Mouse (Mus musculus): Measurements from ENCODE around the gene Cask.
A peak's percentile ranks its signal among the peaks of the same experiment; 100 is the strongest.

Gene Cask

DNA sequence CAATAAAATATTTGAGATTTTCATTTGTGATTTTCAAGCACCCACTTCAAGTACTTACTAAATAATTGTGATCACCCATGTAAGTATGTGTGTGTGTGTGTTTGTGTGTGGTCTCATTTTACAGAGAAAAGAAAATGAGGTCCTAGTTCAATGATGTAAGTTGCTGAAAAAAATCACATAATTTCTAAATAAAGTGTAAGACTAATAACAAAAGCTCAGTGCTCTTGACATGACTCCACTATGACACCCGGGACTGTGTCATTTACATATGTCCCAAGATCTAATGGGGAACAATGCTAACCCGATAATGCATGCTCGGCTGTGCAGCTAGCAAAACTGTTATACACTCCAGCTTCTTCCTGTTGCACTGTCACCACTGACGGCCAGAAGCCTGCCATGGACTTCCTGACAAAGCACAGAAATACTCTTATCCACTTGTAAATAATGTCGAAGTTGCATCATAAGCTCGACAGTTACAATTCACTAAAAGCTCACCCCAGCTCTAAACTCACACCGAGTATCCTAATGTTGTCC is 130.8 kb downstream of the Cask start:
- no peak for DNase-seq (ENCODE audit: low read depth, low spot score)

DNA sequence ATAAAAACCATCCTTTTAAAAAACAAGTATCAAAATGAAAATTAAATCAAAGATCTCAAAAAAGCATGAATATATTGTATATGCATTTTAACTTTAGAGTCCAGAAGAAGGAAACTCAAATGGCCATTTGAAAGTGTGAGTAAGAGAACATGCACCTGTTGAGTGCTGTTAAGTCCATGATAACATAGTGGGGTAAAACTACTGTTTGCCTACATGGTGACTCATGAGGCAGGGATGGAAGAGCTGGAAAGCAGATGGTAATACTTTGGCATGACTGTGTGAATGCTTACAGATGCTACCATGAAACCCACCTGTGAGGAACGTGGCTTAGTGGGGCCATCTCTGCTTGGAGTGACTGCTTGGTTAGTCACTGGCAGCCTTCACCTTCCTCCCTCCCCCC is 132.9 kb downstream of the Cask start:
- no peak for DNase-seq (ENCODE audit: low read depth, low spot score)

DNA sequence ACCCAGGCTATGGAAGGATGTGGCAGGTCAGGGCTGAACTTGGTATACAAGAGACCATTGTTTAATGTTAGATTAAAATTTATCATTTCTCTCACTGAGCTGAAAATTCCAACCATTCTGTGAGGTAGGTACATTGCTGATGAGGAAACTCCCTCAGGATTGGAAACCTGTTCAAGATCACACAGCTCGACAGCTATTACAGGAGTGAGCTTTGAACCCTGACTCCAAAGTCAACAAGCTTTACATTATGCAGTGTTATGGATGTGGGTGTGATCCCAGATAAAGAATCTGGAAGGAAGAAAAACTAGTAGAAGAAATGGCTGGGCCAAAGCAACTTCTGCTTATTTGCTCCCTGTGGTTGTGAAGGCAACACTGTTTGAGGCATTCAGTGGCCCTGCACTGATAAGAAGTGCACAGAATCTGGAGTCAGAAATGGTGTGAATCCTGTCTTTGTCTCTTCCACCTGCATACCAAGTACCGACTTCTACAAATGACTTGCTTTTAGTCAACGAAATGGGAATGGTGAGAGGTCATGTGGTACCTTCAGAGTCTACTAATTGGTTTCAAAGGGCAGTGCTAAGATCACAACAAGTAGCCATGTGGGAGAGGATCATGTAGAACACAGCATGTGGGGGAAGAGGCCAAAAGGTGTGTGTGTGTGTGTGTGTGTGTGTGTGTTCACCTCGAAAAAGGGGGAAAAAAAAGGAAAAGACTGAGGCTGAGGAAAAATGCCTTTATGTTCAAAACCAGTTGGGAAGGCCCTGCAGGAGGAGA is 134.2 kb downstream of the Cask start:
- no peak for DNase-seq (ENCODE audit: low read depth, low spot score)

DNA sequence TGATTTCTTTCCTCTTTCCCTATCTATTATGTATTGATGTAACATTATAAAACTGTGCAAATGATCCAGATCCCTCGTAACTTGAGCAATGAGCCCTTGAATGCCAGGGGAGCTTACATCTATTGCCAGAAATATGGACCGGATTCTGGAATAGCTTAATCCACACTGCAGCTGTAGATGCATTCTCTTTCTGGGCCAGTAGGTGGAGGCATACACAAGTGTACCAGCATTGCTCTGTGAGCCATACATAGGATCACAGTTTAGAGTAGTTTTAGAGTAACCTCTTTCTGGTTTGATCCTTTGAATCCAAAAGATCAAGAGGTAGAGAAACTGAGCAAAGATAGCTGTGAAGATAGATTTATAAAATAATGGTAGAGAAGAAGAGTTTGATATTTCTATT is 141.0 kb downstream of the Cask start:
- DNase-seq (ENCODE audit: low read depth, low spot score): peak; percentile 43

- peak; percentile 70 for DNase-seq (ENCODE audit: low read depth, low spot score)
These were observed 146.1 kb downstream of the Cask start for GRCm38 (mm10) chrX:13705051-13705450.

DNA sequence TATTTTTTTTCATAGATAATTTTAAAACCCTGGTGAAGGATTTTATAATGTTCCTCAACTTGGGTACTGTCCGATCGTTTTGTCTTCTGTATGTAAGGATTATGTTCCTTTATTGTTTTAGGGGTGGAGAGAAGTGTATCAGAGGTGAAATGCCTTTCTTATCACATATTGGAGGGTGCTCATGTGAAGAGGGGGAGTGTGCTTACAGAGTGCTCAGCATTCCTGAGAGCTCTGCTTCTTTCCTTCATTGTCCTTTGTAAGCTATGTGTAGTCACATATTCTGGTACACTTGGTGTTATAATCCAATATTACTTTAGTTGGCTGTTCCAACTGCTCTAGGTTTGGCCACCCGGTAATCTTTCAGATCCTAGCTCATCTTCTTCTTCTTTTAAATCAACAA is 150.5 kb downstream of the Cask start:
- DNase-seq (ENCODE audit: low read depth, low spot score): no peak

DNA sequence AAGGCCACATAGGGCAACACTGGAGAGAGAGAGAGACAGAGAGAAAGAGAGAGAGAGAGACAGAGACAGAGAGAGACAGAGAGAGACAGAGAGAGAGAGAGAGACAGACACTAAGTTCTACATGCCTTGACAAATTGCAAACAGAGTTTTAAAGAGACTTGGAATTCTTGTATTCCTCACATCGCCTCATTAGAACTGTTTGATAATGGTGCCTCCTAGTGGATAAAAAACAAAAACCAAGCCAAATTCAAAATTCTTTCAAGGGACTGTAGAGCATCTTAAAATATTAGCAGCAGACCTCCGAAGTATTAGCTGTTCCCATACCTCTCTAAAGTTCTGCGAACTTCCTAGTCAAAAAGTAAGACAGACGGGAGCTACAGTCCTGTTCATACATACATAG is 159.3 kb downstream of the Cask start:
- DNase-seq (ENCODE audit: low read depth, low spot score): no peak

- no peak for DNase-seq (ENCODE audit: low read depth, low spot score)
These were observed 162.8 kb downstream of the Cask start for GRCm38 (mm10) chrX:13688356-13688755.

GRCm38 (mm10) chrX:13686589-13686988 is 164.6 kb downstream of the Cask start:
- DNase-seq (ENCODE audit: low read depth, low spot score): no peak

DNA sequence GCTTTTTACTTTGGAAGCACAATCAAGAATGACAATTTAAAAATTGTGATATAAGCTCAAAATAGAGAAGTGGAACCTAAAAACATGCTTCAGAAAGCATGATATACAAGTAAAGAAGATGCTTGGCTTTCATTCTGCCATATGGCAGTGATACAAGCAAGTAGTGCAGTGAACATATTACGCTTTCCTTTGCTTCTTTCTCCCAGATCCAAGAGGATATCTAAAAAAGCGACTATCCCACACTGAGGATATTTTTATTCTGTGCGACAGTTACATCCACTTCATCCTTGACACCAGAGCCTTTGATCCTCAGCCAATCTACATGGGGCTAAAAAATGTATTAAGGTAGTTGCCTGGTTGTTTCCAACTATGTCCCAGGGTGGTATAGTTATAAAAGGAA is 169.4 kb downstream of the Cask start:
- DNase-seq (ENCODE audit: low read depth, low spot score): no peak

GRCm38 (mm10) chrX:13673001-13673400 is 178.2 kb downstream of the Cask start:
- no peak for DNase-seq (ENCODE audit: low read depth, low spot score)

- no peak for DNase-seq (ENCODE audit: low read depth, low spot score)
These were observed 180.8 kb downstream of the Cask start for GRCm38 (mm10) chrX:13670342-13670741.

DNA sequence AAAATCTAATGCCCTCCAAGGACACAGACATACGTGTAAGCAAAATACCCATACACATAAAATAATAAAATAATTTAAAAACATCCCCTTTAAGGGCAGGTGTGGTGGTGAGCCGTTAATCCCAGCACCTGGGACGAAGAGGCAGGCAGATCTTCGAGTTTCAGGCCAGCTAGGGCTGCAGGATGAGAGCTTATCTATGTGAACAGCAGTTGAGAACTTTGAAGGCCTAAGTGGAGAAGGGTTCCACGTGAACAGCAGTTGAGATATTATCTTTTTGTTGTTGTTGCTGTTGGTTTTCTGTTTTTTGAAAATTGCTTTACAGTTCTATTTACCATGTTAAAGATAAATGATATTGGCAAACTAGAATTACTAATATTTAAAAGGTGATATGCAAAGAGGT is 182.3 kb downstream of the Cask start:
- no peak for DNase-seq (ENCODE audit: low read depth, low spot score)

DNA sequence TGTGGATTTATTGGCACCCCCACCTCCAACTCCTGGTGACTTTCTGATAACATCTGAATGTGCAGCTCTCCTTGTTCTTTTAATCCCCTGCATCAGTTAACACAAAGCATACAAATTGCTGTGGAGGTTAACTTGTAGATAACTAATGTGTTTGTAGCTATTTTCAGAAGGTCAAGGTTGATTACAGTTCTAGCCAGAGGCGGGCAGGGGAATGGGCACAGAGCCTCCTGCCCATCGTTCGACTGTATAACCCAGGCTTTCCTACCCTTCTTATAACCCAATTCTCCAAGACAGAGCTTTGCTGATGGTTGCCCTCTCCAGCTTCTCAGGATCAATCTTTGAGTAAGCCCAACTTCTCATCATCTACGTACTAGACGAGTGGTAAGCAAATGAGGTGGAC is 190.1 kb downstream of the Cask start, which contains the start of gene Gpr82:
TSS of gene Gpr82 (plus strand) at position 301 of the 400 bp plus-strand sequence.
- DNase-seq (ENCODE audit: low read depth, low spot score): no peak

DNA sequence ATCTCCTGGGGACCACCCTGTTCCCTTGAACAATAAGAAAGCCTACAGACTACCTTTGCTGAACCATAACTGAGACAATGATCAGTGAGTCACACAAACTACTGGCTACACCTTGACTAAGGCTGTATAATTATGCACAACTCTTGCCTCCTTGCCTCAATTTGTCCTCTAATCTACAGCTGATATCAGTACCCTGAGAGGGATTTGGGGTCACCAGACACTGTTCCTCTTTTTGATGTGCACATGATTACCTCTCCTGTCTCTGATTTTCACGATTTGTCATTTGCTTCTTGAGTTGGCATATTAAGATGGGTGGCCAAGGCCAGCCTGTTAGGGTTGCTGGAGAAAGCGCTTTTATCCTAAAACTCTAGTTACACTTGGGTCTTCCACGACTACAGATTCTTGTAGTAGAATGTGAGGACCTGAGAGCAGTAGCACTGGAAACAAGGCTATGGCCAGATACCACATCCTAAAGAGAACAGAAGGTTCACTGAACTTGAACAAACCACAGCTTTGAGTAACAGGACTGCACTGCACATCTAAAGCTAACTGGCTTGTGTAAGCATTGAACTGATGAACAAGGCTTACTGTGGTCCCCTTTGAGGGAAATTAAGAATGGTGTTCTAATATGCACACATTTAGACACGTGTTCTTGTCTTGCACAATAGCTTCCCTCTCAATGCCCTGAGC is 191.8 kb downstream of the Cask start:
- DNase-seq (ENCODE audit: low read depth, low spot score): no peak

- no peak for DNase-seq (ENCODE audit: low read depth, low spot score)
These were observed 192.5 kb downstream of the Cask start for GRCm38 (mm10) chrX:13658616-13659140.

GRCm38 (mm10) chrX:13656721-13657120 is 194.4 kb downstream of the Cask start:
- DNase-seq (ENCODE audit: low read depth, low spot score): peak; percentile 51

- no peak for DNase-seq (ENCODE audit: low read depth, low spot score)
These were observed 195.3 kb downstream of the Cask start for GRCm38 (mm10) chrX:13655906-13656305.

DNA sequence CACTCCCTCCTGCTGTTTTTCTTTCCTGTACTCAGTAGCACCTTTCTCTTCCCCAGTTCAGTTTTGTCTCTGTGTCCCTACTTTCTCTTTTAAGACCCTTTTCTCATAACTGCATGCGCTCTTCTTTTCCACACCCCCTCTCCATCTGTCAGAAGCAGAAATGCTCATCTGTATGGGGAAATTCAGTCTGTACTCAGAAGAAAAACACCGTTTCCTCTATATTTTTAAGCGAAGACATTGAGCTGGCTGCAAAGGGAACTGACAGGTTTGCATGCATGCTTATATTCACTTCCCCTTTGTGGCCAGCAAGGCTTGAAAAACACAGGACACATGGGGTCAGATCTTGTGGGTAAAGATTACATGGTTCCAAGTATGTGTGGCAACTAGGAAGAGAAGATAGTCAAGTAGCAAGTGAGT is 196.2 kb downstream of the Cask start:
- DNase-seq (ENCODE audit: low read depth, low spot score): no peak

DNA sequence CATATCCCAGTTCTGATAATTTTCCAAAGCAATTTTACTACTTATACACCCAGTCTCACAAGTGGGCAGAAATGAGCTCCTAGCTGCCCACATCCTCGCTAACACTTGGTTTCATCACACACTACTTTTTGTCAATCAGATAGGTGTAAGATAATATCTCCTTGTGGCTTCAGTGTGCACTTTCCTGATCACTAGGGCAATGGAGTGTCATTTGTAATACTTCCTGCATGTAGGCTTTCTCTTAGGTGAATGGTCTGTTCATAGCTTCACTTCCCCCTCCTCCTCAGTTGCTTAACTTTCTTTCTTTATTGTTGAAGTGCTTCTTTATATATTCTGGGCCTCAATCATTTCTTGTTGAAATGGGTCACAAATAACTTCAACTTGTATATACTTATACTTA is 198.9 kb downstream of the Cask start:
- no peak for DNase-seq (ENCODE audit: low read depth, low spot score)

DNA sequence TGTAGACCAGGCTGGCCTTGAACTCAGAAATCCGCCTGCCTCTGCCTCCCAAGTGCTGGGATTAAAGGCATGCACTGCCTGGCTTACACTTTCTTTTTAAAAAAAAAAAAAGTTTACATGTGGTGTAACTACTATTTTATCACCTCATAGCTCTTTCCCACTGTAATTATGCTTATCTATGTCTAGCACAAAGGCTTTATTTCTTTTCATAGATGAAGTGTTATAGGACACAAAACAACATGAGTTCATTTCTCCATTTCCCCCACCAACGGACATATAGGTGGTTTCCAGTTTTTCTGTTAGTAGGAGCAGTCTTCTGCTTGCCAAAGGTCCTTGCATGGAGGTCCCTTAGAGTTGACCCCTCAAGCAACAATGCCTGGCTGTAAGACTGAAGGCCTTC is 199.3 kb downstream of the Cask start:
- DNase-seq (ENCODE audit: low read depth, low spot score): no peak

- DNase-seq (ENCODE audit: low read depth, low spot score): no peak
These were observed 212.3 kb downstream of the Cask start for GRCm38 (mm10) chrX:13638894-13639293.

DNA sequence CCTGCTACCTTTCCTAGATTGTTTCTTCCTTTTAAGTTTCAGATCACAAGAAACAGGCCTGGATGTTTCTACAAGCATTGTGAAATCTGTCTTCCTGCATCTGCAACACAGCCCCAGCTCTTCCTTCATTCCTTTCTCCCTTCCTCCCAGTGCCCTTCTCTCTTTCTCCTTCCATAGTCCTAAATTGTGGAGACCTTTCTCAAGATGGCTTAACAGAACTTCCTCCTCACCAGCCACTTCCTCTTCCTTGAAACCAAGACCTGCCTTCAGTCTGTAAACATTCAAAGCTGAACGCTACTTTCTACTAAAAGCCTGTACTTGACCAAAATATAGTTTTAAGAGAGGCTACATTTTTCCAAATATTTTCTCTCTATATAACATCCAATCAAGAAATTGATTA is 214.8 kb downstream of the Cask start:
- no peak for DNase-seq (ENCODE audit: low read depth, low spot score)
